Mouse (Mus musculus): ENCODE measurements at regions not wholly inside any gene's neighbourhood (a gene's known extent, or its start where the extent isn't known, plus 50 kb on each side); places are given as distances from the start of the nearest gene placed in this dataset.
A peak's percentile ranks its signal among the peaks of the same experiment; 100 is the strongest.

DNA sequence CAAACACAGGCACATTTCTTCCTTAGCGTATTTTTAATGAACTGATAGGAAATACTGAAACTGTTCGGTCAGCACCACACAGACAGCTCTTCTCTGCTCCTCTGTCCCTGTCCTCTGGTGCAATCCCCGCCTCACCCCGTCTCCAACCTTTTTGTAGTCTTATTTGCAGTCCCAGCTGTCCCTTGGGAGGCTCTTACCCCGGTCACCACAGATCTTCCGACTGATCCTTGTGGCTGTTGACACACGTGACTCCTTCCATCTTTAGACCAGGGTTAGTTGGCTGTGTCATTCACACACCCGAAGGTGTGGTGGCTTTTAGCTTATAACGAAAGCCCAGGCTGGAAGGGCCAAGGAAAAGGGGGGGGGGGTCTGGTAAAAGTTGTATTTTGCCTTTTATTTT, 56.4 kb downstream of the Cyp26a1 start:
- H3K27me3 ChIP-seq (ENCODE audit: control insufficient read depth, insufficient read depth, insufficient read length): no peaks in the 10 kb centered on the region
- no peak overlapping the region for H3K4me3 ChIP-seq
- TF ChIP-seq E2F4 (IDR thresholded peaks at IDR 0.05; ENCODE audit: insufficient read depth) (no peak), MYOD1 (IDR thresholded peaks at IDR 0.05; ENCODE audit: control insufficient read depth in 1 of 3, insufficient read length in 2 of 3, low read depth in 2 of 3) (peak in 1 of 3 experiments; percentile 53), POLR2A (IDR thresholded peaks at IDR 0.05; ENCODE audit: insufficient read length, low read depth) (no peak), CEBPB (IDR thresholded peaks at IDR 0.05; ENCODE audit: insufficient read depth, poor library complexity, severe bottlenecking) (no peak), USF1 (IDR thresholded peaks at IDR 0.05; ENCODE audit: low read depth) (peak; percentile 49), REST (IDR thresholded peaks at IDR 0.05; ENCODE audit: insufficient read depth, insufficient read length) (no peak), POLR2AphosphoS2 (IDR thresholded peaks at IDR 0.05; ENCODE audit: insufficient read length, low read depth) (no peak), MAX (IDR thresholded peaks at IDR 0.05; ENCODE audit: low read depth) (no peak), TCF12 (IDR thresholded peaks at IDR 0.05; ENCODE audit: insufficient read depth, poor library complexity, severe bottlenecking) (no peak), SRF (IDR thresholded peaks at IDR 0.05; ENCODE audit: control insufficient read depth, insufficient read length, low read depth) (no peak), MYOG (IDR thresholded peaks at IDR 0.05; ENCODE audit: control insufficient read depth in 1 of 3, insufficient read depth in 1 of 3, insufficient read length in 2 of 3, low read depth in 2 of 3) (peak in 2 of 3 experiments; percentile 31 to 53), TCF3 (IDR thresholded peaks at IDR 0.05; ENCODE audit: insufficient read length, low read depth) (no peak)
- H3K36me3 ChIP-seq (ENCODE audit: control insufficient read depth, insufficient read depth): no peaks in the 10 kb centered on the region
- no peaks in the 10 kb centered on the region for H3K79me2 ChIP-seq (ENCODE audit: control insufficient read depth, insufficient read depth)
- H3ac ChIP-seq (ENCODE audit: control insufficient read depth, insufficient read length): no peak overlapping the region
- peak overlapping the region; percentile 5 for H3K4me2 ChIP-seq (ENCODE audit: low read depth)

DNA sequence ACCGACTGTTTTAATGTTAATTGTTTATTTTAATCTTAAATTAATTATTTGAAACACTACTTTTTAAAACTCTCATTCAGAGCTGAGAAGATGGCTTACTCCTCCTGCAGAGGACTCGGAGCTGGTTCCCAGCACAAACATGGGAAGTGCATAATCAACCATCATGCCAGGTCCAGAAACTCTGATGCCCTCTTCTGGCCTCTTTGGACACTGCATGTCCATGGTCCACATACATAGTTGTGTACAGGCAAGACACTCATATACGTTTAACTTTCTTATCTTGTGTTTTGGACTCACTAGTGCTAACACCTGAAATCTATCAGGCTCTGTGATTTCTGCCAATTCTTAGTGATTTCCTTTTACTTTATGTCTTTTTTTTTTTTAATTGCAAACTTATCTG, 57.8 kb downstream of the Cyp26a1 start:
- Histone ChIP-seq H3K36me3 (ENCODE audit: control insufficient read depth, insufficient read depth) (no peaks in the 10 kb centered on the region), H3K4me3 (no peak overlapping the region)
- TF ChIP-seq MYOG (IDR thresholded peaks at IDR 0.05; ENCODE audit: control insufficient read depth in 1 of 3, insufficient read depth in 1 of 3, insufficient read length in 2 of 3, low read depth in 2 of 3): no peak
- no peak for TF ChIP-seq REST (IDR thresholded peaks at IDR 0.05; ENCODE audit: insufficient read depth, insufficient read length)
- TF ChIP-seq USF1 (IDR thresholded peaks at IDR 0.05; ENCODE audit: low read depth): no peak
- no peak for TF ChIP-seq CEBPB (IDR thresholded peaks at IDR 0.05; ENCODE audit: insufficient read depth, poor library complexity, severe bottlenecking)
- no peak for TF ChIP-seq E2F4 (IDR thresholded peaks at IDR 0.05; ENCODE audit: insufficient read depth)
- no peak for TF ChIP-seq POLR2A (IDR thresholded peaks at IDR 0.05; ENCODE audit: insufficient read length, low read depth)
- TF ChIP-seq SRF (IDR thresholded peaks at IDR 0.05; ENCODE audit: control insufficient read depth, insufficient read length, low read depth): no peak
- no peak for TF ChIP-seq POLR2AphosphoS2 (IDR thresholded peaks at IDR 0.05; ENCODE audit: insufficient read length, low read depth)
- TF ChIP-seq MAX (IDR thresholded peaks at IDR 0.05; ENCODE audit: low read depth): no peak
- TF ChIP-seq TCF12 (IDR thresholded peaks at IDR 0.05; ENCODE audit: insufficient read depth, poor library complexity, severe bottlenecking): no peak
- no peak for TF ChIP-seq MYOD1 (IDR thresholded peaks at IDR 0.05; ENCODE audit: control insufficient read depth in 1 of 3, insufficient read length in 2 of 3, low read depth in 2 of 3)

DNA sequence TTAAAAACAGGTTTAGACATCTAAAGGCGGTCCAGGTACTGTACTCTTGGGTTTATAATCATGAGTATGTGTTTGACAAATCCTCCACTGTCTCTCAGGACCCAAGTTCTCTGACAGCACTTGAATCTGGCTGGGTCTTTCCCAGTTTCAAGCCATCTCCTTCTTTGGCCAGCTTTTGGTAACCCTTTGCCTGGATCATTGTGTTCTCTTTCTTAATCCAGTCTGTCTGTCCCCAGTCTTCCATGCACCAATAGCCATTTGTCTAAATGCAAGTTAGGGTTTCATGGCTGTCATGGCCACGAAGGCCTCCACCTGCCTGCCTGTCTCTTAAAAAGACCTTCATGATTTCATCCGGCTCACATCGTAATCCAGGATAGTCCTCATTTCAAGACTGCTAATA, 71.8 kb downstream of the Cyp26a1 start:
- Histone ChIP-seq H3K27me3 (ENCODE audit: control insufficient read depth, insufficient read depth, insufficient read length) (no peaks in the 10 kb centered on the region), H3K79me2 (ENCODE audit: control insufficient read depth, insufficient read depth) (no peaks in the 10 kb centered on the region), H3ac (ENCODE audit: control insufficient read depth, insufficient read length) (no peak overlapping the region), H3K4me3 (no peak overlapping the region), H3K36me3 (ENCODE audit: control insufficient read depth, insufficient read depth) (no peaks in the 10 kb centered on the region), H3K4me2 (ENCODE audit: low read depth) (no peak overlapping the region)
- TF ChIP-seq POLR2AphosphoS2 (IDR thresholded peaks at IDR 0.05; ENCODE audit: insufficient read length, low read depth) (no peak), TCF3 (IDR thresholded peaks at IDR 0.05; ENCODE audit: insufficient read length, low read depth) (no peak), TCF12 (IDR thresholded peaks at IDR 0.05; ENCODE audit: insufficient read depth, poor library complexity, severe bottlenecking) (no peak), REST (IDR thresholded peaks at IDR 0.05; ENCODE audit: insufficient read depth, insufficient read length) (no peak), MAX (IDR thresholded peaks at IDR 0.05; ENCODE audit: low read depth) (no peak), E2F4 (IDR thresholded peaks at IDR 0.05; ENCODE audit: insufficient read depth) (no peak), MYOD1 (IDR thresholded peaks at IDR 0.05; ENCODE audit: control insufficient read depth in 1 of 3, insufficient read length in 2 of 3, low read depth in 2 of 3) (no peak), CEBPB (IDR thresholded peaks at IDR 0.05; ENCODE audit: insufficient read depth, poor library complexity, severe bottlenecking) (no peak), POLR2A (IDR thresholded peaks at IDR 0.05; ENCODE audit: insufficient read length, low read depth) (no peak), SRF (IDR thresholded peaks at IDR 0.05; ENCODE audit: control insufficient read depth, insufficient read length, low read depth) (no peak), MYOG (IDR thresholded peaks at IDR 0.05; ENCODE audit: control insufficient read depth in 1 of 3, insufficient read depth in 1 of 3, insufficient read length in 2 of 3, low read depth in 2 of 3) (no peak), USF1 (IDR thresholded peaks at IDR 0.05; ENCODE audit: low read depth) (no peak)

More for the DNA sequence above, 57.8 kb downstream of the Cyp26a1 start:
- no peak overlapping the region for H3ac ChIP-seq (ENCODE audit: control insufficient read depth, insufficient read length)
- H3K4me2 ChIP-seq (ENCODE audit: low read depth): no peak overlapping the region
- no peaks in the 10 kb centered on the region for H3K27me3 ChIP-seq (ENCODE audit: control insufficient read depth, insufficient read depth, insufficient read length)
- no peaks in the 10 kb centered on the region for H3K79me2 ChIP-seq (ENCODE audit: control insufficient read depth, insufficient read depth)

DNA sequence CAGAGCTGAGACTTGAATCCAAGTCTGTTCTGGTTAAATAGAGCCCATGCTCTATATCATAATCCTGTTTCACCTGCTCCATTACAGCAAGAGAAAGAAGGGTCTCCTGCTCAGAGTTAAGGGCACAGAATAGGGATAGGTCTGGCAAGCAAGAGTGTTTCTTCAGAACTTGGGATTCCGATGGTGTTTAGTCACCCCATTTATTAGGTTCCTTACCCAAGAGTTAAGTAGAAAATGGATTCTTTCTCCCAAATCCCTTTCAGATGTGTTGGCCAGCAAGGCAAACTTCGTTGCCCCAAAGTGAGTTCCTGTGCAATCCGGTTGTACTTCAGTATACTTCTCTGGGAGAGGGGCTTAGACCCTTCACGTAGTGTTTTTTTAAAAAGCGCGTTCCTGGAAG, 74.4 kb downstream of the Cyp26a1 start:
- Histone ChIP-seq H3K36me3 (ENCODE audit: control insufficient read depth, insufficient read depth) (no peaks in the 10 kb centered on the region), H3K27me3 (ENCODE audit: control insufficient read depth, insufficient read depth, insufficient read length) (no peaks in the 10 kb centered on the region), H3K79me2 (ENCODE audit: control insufficient read depth, insufficient read depth) (no peaks in the 10 kb centered on the region), H3K4me3 (no peak overlapping the region), H3ac (ENCODE audit: control insufficient read depth, insufficient read length) (no peak overlapping the region), H3K4me2 (ENCODE audit: low read depth) (no peak overlapping the region)
- no peak for TF ChIP-seq REST (IDR thresholded peaks at IDR 0.05; ENCODE audit: insufficient read depth, insufficient read length)

DNA sequence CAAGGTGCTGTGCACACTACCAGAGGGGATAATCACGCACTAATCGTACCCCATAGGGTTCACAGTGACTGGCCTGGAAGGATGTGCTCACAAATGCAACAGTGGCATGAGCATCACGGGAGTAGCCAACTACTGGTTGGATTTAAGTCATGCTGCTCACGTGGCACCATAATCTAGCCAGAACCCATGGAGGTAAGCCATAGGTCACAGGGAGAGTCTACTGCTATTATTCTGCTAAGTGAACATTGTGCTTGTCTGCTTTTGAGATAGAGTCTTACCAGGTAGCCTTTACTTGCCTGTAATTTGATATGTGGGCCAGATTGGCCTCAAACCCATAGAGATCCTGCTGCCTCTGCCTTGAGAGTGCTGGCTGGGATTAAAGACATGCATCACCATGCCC, 77.0 kb downstream of the Cyp26a1 start:
- Histone ChIP-seq H3K4me2 (ENCODE audit: low read depth) (no peak overlapping the region), H3K4me3 (no peak overlapping the region), H3K27me3 (ENCODE audit: control insufficient read depth, insufficient read depth, insufficient read length) (no peaks in the 10 kb centered on the region), H3K79me2 (ENCODE audit: control insufficient read depth, insufficient read depth) (no peaks in the 10 kb centered on the region), H3K36me3 (ENCODE audit: control insufficient read depth, insufficient read depth) (no peaks in the 10 kb centered on the region), H3ac (ENCODE audit: control insufficient read depth, insufficient read length) (no peak overlapping the region)
- no peak for TF ChIP-seq E2F4 (IDR thresholded peaks at IDR 0.05; ENCODE audit: insufficient read depth)
- no peak for TF ChIP-seq POLR2A (IDR thresholded peaks at IDR 0.05; ENCODE audit: insufficient read length, low read depth)
- no peak for TF ChIP-seq REST (IDR thresholded peaks at IDR 0.05; ENCODE audit: insufficient read depth, insufficient read length)
- no peak for TF ChIP-seq POLR2AphosphoS2 (IDR thresholded peaks at IDR 0.05; ENCODE audit: insufficient read length, low read depth)
- no peak for TF ChIP-seq TCF3 (IDR thresholded peaks at IDR 0.05; ENCODE audit: insufficient read length, low read depth)
- no peak for TF ChIP-seq USF1 (IDR thresholded peaks at IDR 0.05; ENCODE audit: low read depth)
- TF ChIP-seq TCF12 (IDR thresholded peaks at IDR 0.05; ENCODE audit: insufficient read depth, poor library complexity, severe bottlenecking): no peak

All from myocyte (in vitro differentiated cells).